13 mouse cellular contexts compared by ENCODE assay signal in genomic region chr1:82257457-82257856, GRCm38 (mm10). TPM values are rescaled to one million over a fixed set of nuclear protein-coding genes. Genes with fewer than 3 reads are reported as not detected.
DNase-seq lines count a peak whose midpoint lies in the region; ATAC-seq and TF ChIP-seq lines count a peak whose summit lies in the region.
"Had no signal": no experiment of that assay in that cellular context is flagged by ENCODE, and none has a peak within 500 bp of the region (broad histone marks: within the 10 kb centered on the region; RNA-seq: fewer than 3 reads in every experiment).

No protein-coding gene starts in this region.

- no peaks in the 10 kb centered on the region for H3K9me3 ChIP-seq in hindbrain, postnatal 0 days (ENCODE audit: low read length)
- no peaks in the 10 kb centered on the region for H3K9me3 ChIP-seq in hindbrain, embryonic 10.5 days
- H3K9me3 ChIP-seq in heart, postnatal 0 days (replicated peaks; ENCODE audit: control insufficient read depth, low read length) = no peaks in the 10 kb centered on the region
- H3K9me3 ChIP-seq: forebrain, embryonic 13.5 days; liver, embryonic 15.5 days had no signal

- no peak for TF ChIP-seq EP300 in heart, postnatal 0 days (IDR thresholded peaks at IDR 0.05; ENCODE audit: low read depth)

- peak; percentile 48 for DNase-seq in adrenal gland, postnatal 10 days
- no peak for DNase-seq in adrenal gland, adult 8-10 months
- peak; percentile 50 for DNase-seq in hindbrain, postnatal 0 days (ENCODE audit: low spot score)
- DNase-seq in hindbrain, embryonic 10.5 days (ENCODE audit: low spot score) = no peak
- DNase-seq in adrenal gland, postnatal 25 days = peak; percentile 13
- DNase-seq in heart, postnatal 0 days (ENCODE audit: low spot score) = peak; percentile 62
- no peak for DNase-seq in layer of hippocampus, postnatal 25 days (ENCODE audit: extremely low spot score in 1 of 2, low spot score in 1 of 2)
- DNase-seq in left cerebral cortex, adult 9 months (ENCODE audit: low spot score in 2 of 2) = no peak

- no peaks in the 10 kb centered on the region for H3K27me3 ChIP-seq in hindbrain, postnatal 0 days (ENCODE audit: insufficient read depth, low read length)
- H3K27me3 ChIP-seq in hindbrain, embryonic 10.5 days (ENCODE audit: insufficient read depth, poor library complexity, severe bottlenecking) = no peaks in the 10 kb centered on the region
- H3K27me3 ChIP-seq in heart, postnatal 0 days (ENCODE audit: control insufficient read depth, insufficient read depth, low read length) = no peaks in the 10 kb centered on the region
- H3K27me3 ChIP-seq: forebrain, embryonic 13.5 days; liver, embryonic 15.5 days had no signal

- H3K4me3 ChIP-seq in hindbrain, postnatal 0 days (ENCODE audit: low read length) = no peak overlapping the region
- H3K4me3 ChIP-seq in hindbrain, embryonic 10.5 days = no peak overlapping the region
- no peak overlapping the region for H3K4me3 ChIP-seq in heart, postnatal 0 days (ENCODE audit: low read depth, low read length)
- H3K4me3 ChIP-seq: forebrain, embryonic 13.5 days; liver, embryonic 15.5 days had no signal

- 50% methylated on average over 5 of the region's 5 CpGs for WGBS in hindbrain, postnatal 0 days
- WGBS in hindbrain, embryonic 10.5 days = 80% methylated on average over 5 of the region's 5 CpGs
- 30% methylated on average over 5 of the region's 5 CpGs for WGBS in heart, postnatal 0 days

- no peak overlapping the region for H3K9ac ChIP-seq in hindbrain, postnatal 0 days (replicated peaks; ENCODE audit: low read length)
- no peak overlapping the region for H3K9ac ChIP-seq in heart, postnatal 0 days (replicated peaks; ENCODE audit: low read depth, low read length)
- H3K9ac ChIP-seq: forebrain, embryonic 13.5 days; liver, embryonic 15.5 days had no signal

- no peak overlapping the region for H3K27ac ChIP-seq in hindbrain, postnatal 0 days
- H3K27ac ChIP-seq in hindbrain, embryonic 10.5 days = no peak overlapping the region
- H3K27ac ChIP-seq in heart, postnatal 0 days (ENCODE audit: low read depth) = peak overlapping the region; percentile 65; the same call in 1 of the 2 replicates
- H3K27ac ChIP-seq: forebrain, embryonic 13.5 days; liver, embryonic 15.5 days had no signal

- no peak overlapping the region for H3K4me2 ChIP-seq in hindbrain, postnatal 0 days (ENCODE audit: low read depth, low read length)
- no peak overlapping the region for H3K4me2 ChIP-seq in heart, postnatal 0 days (ENCODE audit: low read depth, low read length)
- H3K4me2 ChIP-seq: forebrain, embryonic 13.5 days; liver, embryonic 15.5 days had no signal

- TF ChIP-seq CTCF in hindbrain, postnatal 0 days (IDR thresholded peaks at IDR 0.05; ENCODE audit: low read depth) = no peak
- no peak for TF ChIP-seq CTCF in heart, postnatal 0 days (IDR thresholded peaks at IDR 0.05; ENCODE audit: low read depth)

- H3K4me1 ChIP-seq in hindbrain, postnatal 0 days (ENCODE audit: insufficient read depth, low read length) = no peaks in the 10 kb centered on the region; the same call in 1 of the 2 replicates
- 0 out of 2 replicates have a peak, but pooled peaks cover 10% of the 10 kb centered on the region for H3K4me1 ChIP-seq in hindbrain, embryonic 10.5 days (replicated peaks)
- H3K4me1 ChIP-seq in heart, postnatal 0 days (ENCODE audit: control insufficient read depth, insufficient read depth) = peaks cover 34% of the 10 kb centered on the region
- H3K4me1 ChIP-seq: liver, embryonic 15.5 days had no signal

- ATAC-seq in hindbrain, postnatal 0 days = no peak
- 0 out of 2 replicates have a peak, but pooled peaks have one; percentile 20 for ATAC-seq in heart, postnatal 0 days (ENCODE audit: insufficient read depth, low read depth)
- ATAC-seq: forebrain, embryonic 13.5 days had no signal

- H3K36me3 ChIP-seq in hindbrain, postnatal 0 days (ENCODE audit: insufficient read depth, low read length) = no peaks in the 10 kb centered on the region
- peaks cover 7% of the 10 kb centered on the region; the same call in 1 of the 2 replicates for H3K36me3 ChIP-seq in hindbrain, embryonic 10.5 days
- H3K36me3 ChIP-seq in heart, postnatal 0 days (replicated peaks; ENCODE audit: control insufficient read depth, insufficient read depth, low read length) = no peaks in the 10 kb centered on the region; the same call in 1 of the 2 replicates
- H3K36me3 ChIP-seq: liver, embryonic 15.5 days had no signal

RNA-seq across cellular contexts. Expression of gene Gm9747, which starts 24.5 kb away (rescaled TPM):
- total RNA-seq in adrenal gland, postnatal 10 days (2021) = not detected
- not detected for total RNA-seq in adrenal gland, adult 8-10 months (2022)
- not detected in 2 replicates for total RNA-seq in hindbrain, postnatal 0 days (2014; rRNA removed)
- polyA plus RNA-seq in hindbrain, postnatal 0 days (2015; fragmentation: Nextera tagmentation; extraction: Ambion mirVana) = 17.5 and 17.7 TPM in 2 replicates
- polyA plus RNA-seq in hindbrain, embryonic 10.5 days (2016; fragmentation: Nextera tagmentation; extraction: Ambion mirVana) = 23.3 and 25.1 TPM in 2 replicates
- not detected in 2 replicates for total RNA-seq in adrenal gland, postnatal 25 days (2021)
- total RNA-seq in heart, postnatal 0 days (2014; rRNA removed; ENCODE audit: low replicate concordance) = not detected in 2 replicates
- 15.6 and 17.1 TPM in 2 replicates for polyA plus RNA-seq in heart, postnatal 0 days (2015; fragmentation: Nextera tagmentation; extraction: Ambion mirVana)
- total RNA-seq in layer of hippocampus, postnatal 25 days (2021) = not detected
- total RNA-seq: hematopoietic stem cell, adult 5-6 weeks had no signal
- polyA plus RNA-seq: small intestine, adult 2 months; testis, adult 2 months had no signal

RNA-seq across cellular contexts. Expression of gene Irs1, which starts 33.8 kb away (rescaled TPM):
- 10 to 100 TPM; 17.0 to 24.9 TPM for total RNA-seq in adrenal gland, postnatal 10 days (2021)
- total RNA-seq in adrenal gland, adult 8-10 months (2022) = 10 to 100 TPM in 3 of 4 experiments, 1 to 10 TPM in 1; 7.9 to 17.1 (median 13.2) TPM
- total RNA-seq in hindbrain, postnatal 0 days (2014; rRNA removed) = 66.7 and 67.2 TPM in 2 replicates
- 5.9 and 6.3 TPM in 2 replicates for polyA plus RNA-seq in hindbrain, postnatal 0 days (2015; fragmentation: Nextera tagmentation; extraction: Ambion mirVana)
- polyA plus RNA-seq in hindbrain, embryonic 10.5 days (2016; fragmentation: Nextera tagmentation; extraction: Ambion mirVana) = 8.3 and 9.3 TPM in 2 replicates
- total RNA-seq in adrenal gland, postnatal 25 days (2021) = 15.7 and 17.9 TPM in 2 replicates
- 40.0 and 66.6 TPM in 2 replicates for total RNA-seq in heart, postnatal 0 days (2014; rRNA removed; ENCODE audit: low replicate concordance)
- 4.4 and 4.7 TPM in 2 replicates for polyA plus RNA-seq in heart, postnatal 0 days (2015; fragmentation: Nextera tagmentation; extraction: Ambion mirVana)
- total RNA-seq in layer of hippocampus, postnatal 25 days (2021) = 10 to 100 TPM; 18.8 to 21.7 TPM

RNA-seq across cellular contexts. Expression of gene Rhbdd1, which starts 58.8 kb away (rescaled TPM):
- total RNA-seq in adrenal gland, postnatal 10 days (2021) = 10 to 100 TPM; 20.4 to 21.2 TPM
- 10 to 100 TPM; 36.5 to 39.7 (median 36.7) TPM for total RNA-seq in adrenal gland, adult 8-10 months (2022)
- 3.8 and 5.1 TPM in 2 replicates for total RNA-seq in hindbrain, postnatal 0 days (2014; rRNA removed)
- polyA plus RNA-seq in hindbrain, postnatal 0 days (2015; fragmentation: Nextera tagmentation; extraction: Ambion mirVana) = 2.7 and 3.2 TPM in 2 replicates
- polyA plus RNA-seq in hindbrain, embryonic 10.5 days (2016; fragmentation: Nextera tagmentation; extraction: Ambion mirVana) = 9.0 and 9.7 TPM in 2 replicates
- total RNA-seq in adrenal gland, postnatal 25 days (2021) = 35.8 and 39.4 TPM in 2 replicates
- total RNA-seq in heart, postnatal 0 days (2014; rRNA removed; ENCODE audit: low replicate concordance) = 10.7 and 13.2 TPM in 2 replicates
- polyA plus RNA-seq in heart, postnatal 0 days (2015; fragmentation: Nextera tagmentation; extraction: Ambion mirVana) = 5.5 and 6.6 TPM in 2 replicates
- total RNA-seq in layer of hippocampus, postnatal 25 days (2021) = 1 to 10 TPM; 6.7 to 7.6 TPM

Comparison
In these comparisons a context has a peak if more than half of its experiments do, and no peak if none do; other contexts are left out.
1. DNase-seq: peak in adrenal gland, postnatal 10 days (single experiment), hindbrain, postnatal 0 days (single experiment), adrenal gland, postnatal 25 days (single experiment) and heart, postnatal 0 days (single experiment); none in adrenal gland, adult 8-10 months (single experiment), hindbrain, embryonic 10.5 days (single experiment), layer of hippocampus, postnatal 25 days (0 of 2) and left cerebral cortex, adult 9 months (0 of 2).